Mouse (Mus musculus) liver, embryonic 14.5 days (tissue): Measurements from ENCODE around the gene Mrps35.

Source experiments
- CTCF ChIP-seq: IDR thresholded peaks from 2 replicates; pipeline ENCODE4 v1.5.1; 2016; ENCODE audit warnings: antibody characterized with exemption, low read depth, control low read depth
- EP300 ChIP-seq: IDR thresholded peaks from 2 replicates; pipeline ENCODE4 v1.6.1; 2016; ENCODE audit warnings: antibody characterized with exemption, low read depth

DNA sequence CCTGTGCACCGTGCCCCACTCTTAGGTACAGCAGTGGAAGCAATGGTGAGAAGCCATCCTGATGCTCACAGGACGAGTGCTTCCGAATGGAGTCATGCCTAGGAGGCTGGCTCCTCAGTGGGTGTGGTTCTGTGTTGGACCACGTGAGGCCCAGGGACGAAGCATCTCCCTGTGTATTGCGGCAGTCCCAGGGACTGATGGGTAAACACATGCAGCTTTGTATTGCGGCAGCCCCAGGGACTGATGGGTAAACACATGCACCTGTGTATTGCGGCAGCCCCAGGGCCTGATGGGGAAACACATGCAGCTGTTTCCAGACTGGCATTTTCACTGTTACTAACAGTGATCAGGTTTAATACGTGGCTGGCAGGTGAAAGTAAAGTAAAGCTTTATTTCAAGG is 19.1 kb downstream of the Mrps35 start:
- no peak for TF ChIP-seq CTCF
- TF ChIP-seq EP300, result no peak
